Mouse (Mus musculus) retina, postnatal 7 days (tissue): Measurements from ENCODE around the gene Brap.
"Not testable (repeated sequence)": the region's sequence is repeated elsewhere in the genome, so short reads cannot be mapped to it uniquely, and the experiment has no call there.

ENCODE experiments used
- DNase-seq: peaks from one replicate; pipeline ENCODE4 v3.0.0-alpha.2; 2012; ENCODE audit warnings: low read depth, low spot score

Gene Brap

GRCm38 (mm10) chr5:121668411-121668810, 8.0 kb downstream of the Brap start:
- no peak for DNase-seq

- DNase-seq, result no peak
These were observed 10.0 kb downstream of the Brap start for GRCm38 (mm10) chr5:121670412-121670811.

- no peak for DNase-seq
These were observed 21.9 kb downstream of the Brap start for GRCm38 (mm10) chr5:121682250-121682649.

GRCm38 (mm10) chr5:121685495-121685894, 25.1 kb downstream of the Brap start:
- no peak for DNase-seq

GRCm38 (mm10) chr5:121686113-121686898, 25.9 kb downstream of the Brap start:
- DNase-seq, result no peak

GRCm38 (mm10) chr5:121690482-121691211, 30.3 kb downstream of the Brap start:
- DNase-seq, result no peak

- DNase-seq, result not testable (repeated sequence)
These were observed 31.1 kb downstream of the Brap start for GRCm38 (mm10) chr5:121691436-121691835.

GRCm38 (mm10) chr5:121692897-121693296, 32.5 kb downstream of the Brap start:
- DNase-seq, result no peak

GRCm38 (mm10) chr5:121696761-121697160, 36.4 kb downstream of the Brap start:
- no peak for DNase-seq

GRCm38 (mm10) chr5:121699891-121700290, 39.5 kb downstream of the Brap start:
- DNase-seq, result no peak

- no peak for DNase-seq
These were observed 40.1 kb downstream of the Brap start for GRCm38 (mm10) chr5:121700496-121700895.

GRCm38 (mm10) chr5:121701111-121701769, 40.9 kb downstream of the Brap start:
- no peak for DNase-seq

- DNase-seq, result no peak
These were observed 43.0 kb downstream of the Brap start for GRCm38 (mm10) chr5:121703341-121703740.

GRCm38 (mm10) chr5:121704512-121705248, 44.3 kb downstream of the Brap start:
- peak; percentile 8 for DNase-seq

GRCm38 (mm10) chr5:121710402-121710801, 50.0 kb downstream of the Brap start:
- no peak for DNase-seq

GRCm38 (mm10) chr5:121710851-121711173, 50.4 kb downstream of the Brap start:
- DNase-seq, result no peak

GRCm38 (mm10) chr5:121711174-121711927, 51.0 kb downstream of the Brap start, which contains the start of gene Atxn2:
TSS of gene Atxn2 (plus strand) at chr5:121711337.
- peak; percentile 77 for DNase-seq

GRCm38 (mm10) chr5:121711928-121712231, 51.5 kb downstream of the Brap start:
- no peak for DNase-seq

GRCm38 (mm10) chr5:121712232-121712933, 52.0 kb downstream of the Brap start:
- no peak for DNase-seq

- DNase-seq, result no peak
These were observed 52.7 kb downstream of the Brap start for GRCm38 (mm10) chr5:121712934-121713538.
